Mouse (Mus musculus) 416B (cell line): ENCODE measurements around the gene Taf6l.

ENCODE experiments used
- DNase-seq: peaks from one replicate; pipeline ENCODE4 v3.0.0; 2011; ENCODE audit warnings: low read depth

Gene Taf6l

GRCm38 (mm10) chr19:8790171-8790570 lies 4.0 kb upstream of the Taf6l start:
- no peak for DNase-seq

GRCm38 (mm10) chr19:8789171-8789570 lies 3.0 kb upstream of the Taf6l start:
- DNase-seq, result no peak

GRCm38 (mm10) chr19:8788521-8788920 lies 2.3 kb upstream of the Taf6l start:
- DNase-seq, result no peak

GRCm38 (mm10) chr19:8774951-8775421 lies 11.2 kb downstream of the Taf6l start:
- DNase-seq, result peak; percentile 40

GRCm38 (mm10) chr19:8774086-8774835 lies 12.0 kb downstream of the Taf6l start, which contains the start of gene Tmem179b:
Tmem179b (minus strand) TSS chr19:8774467.
- DNase-seq, result peak; percentile 95

GRCm38 (mm10) chr19:8773409-8773808 lies 12.8 kb downstream of the Taf6l start:
- DNase-seq, result peak; percentile 49

GRCm38 (mm10) chr19:8772996-8773395 lies 13.2 kb downstream of the Taf6l start:
- peak; percentile 70 for DNase-seq

- DNase-seq, result peak; percentile 83
Observed at GRCm38 (mm10) chr19:8770567-8771270, 15.5 kb downstream of the Taf6l start, which contains the start of gene Tmem223. Tmem223 (plus strand) TSS chr19:8770996.

GRCm38 (mm10) chr19:8765562-8765961 lies 20.7 kb downstream of the Taf6l start:
- DNase-seq, result no peak

- DNase-seq, result no peak
Observed at GRCm38 (mm10) chr19:8763276-8763675, 22.9 kb downstream of the Taf6l start.

GRCm38 (mm10) chr19:8760757-8761156 lies 25.5 kb downstream of the Taf6l start:
- DNase-seq, result no peak

GRCm38 (mm10) chr19:8758899-8759298 lies 27.3 kb downstream of the Taf6l start:
- DNase-seq, result no peak

- DNase-seq, result peak; percentile 48
Observed at GRCm38 (mm10) chr19:8757471-8757998, 28.7 kb downstream of the Taf6l start.

- peak; percentile 94 for DNase-seq
Observed at GRCm38 (mm10) chr19:8756635-8757387, 29.4 kb downstream of the Taf6l start, which contains the start of gene Nxf1. Nxf1 (plus strand) TSS chr19:8757073.

- no peak for DNase-seq
Observed at GRCm38 (mm10) chr19:8755652-8756051, 30.6 kb downstream of the Taf6l start.

- DNase-seq, result peak; percentile 54
Observed at GRCm38 (mm10) chr19:8747368-8747767, 38.8 kb downstream of the Taf6l start.

GRCm38 (mm10) chr19:8745382-8745781 lies 40.8 kb downstream of the Taf6l start:
- DNase-seq, result no peak

GRCm38 (mm10) chr19:8742176-8742575 lies 44.0 kb downstream of the Taf6l start:
- peak; percentile 20 for DNase-seq

- peak; percentile 100 for DNase-seq
Observed at GRCm38 (mm10) chr19:8741243-8741869, 44.9 kb downstream of the Taf6l start, which contains the start of gene Stx5a. Stx5a (plus strand) TSS chr19:8741413.

- no peak for DNase-seq
Observed at GRCm38 (mm10) chr19:8740603-8741002, 45.6 kb downstream of the Taf6l start, which contains the start of gene 1700092M07Rik. 1700092M07Rik (plus strand) TSS chr19:8740718.

- DNase-seq, result no peak
Observed at GRCm38 (mm10) chr19:8739646-8740045, 46.6 kb downstream of the Taf6l start.
